Mouse (Mus musculus) layer of hippocampus, adult 9-10 months (tissue): Measurements from ENCODE around the gene Pparg.

Experiments used
- DNase-seq: peaks from one replicate; pipeline ENCODE4 v3.0.0; 2022; ENCODE audit warnings: low spot score

Pparg gene

GRCm38 (mm10) chr6:115360776-115361605 lies at the start of gene Pparg:
TSS of gene Pparg (plus strand) at chr6:115360951.
- DNase-seq: no peak

- no peak for DNase-seq
Observed at GRCm38 (mm10) chr6:115312780-115313179, 48.0 kb upstream of the Pparg start.

- DNase-seq: no peak
Observed at GRCm38 (mm10) chr6:115313235-115313738, 47.5 kb upstream of the Pparg start.

- DNase-seq: no peak
Observed at GRCm38 (mm10) chr6:115313910-115314309, 46.8 kb upstream of the Pparg start.

GRCm38 (mm10) chr6:115315770-115316169 lies 45.0 kb upstream of the Pparg start:
- DNase-seq: no peak

- DNase-seq: no peak
Observed at GRCm38 (mm10) chr6:115316811-115317221, 43.9 kb upstream of the Pparg start.

- no peak for DNase-seq
Observed at GRCm38 (mm10) chr6:115318811-115319210, 41.9 kb upstream of the Pparg start.

GRCm38 (mm10) chr6:115319686-115320085 lies 41.1 kb upstream of the Pparg start:
- DNase-seq: no peak

- DNase-seq: no peak
Observed at GRCm38 (mm10) chr6:115320927-115321714, 39.6 kb upstream of the Pparg start.

- DNase-seq: no peak
Observed at GRCm38 (mm10) chr6:115321883-115322351, 38.8 kb upstream of the Pparg start.

GRCm38 (mm10) chr6:115322956-115323355 lies 37.8 kb upstream of the Pparg start:
- no peak for DNase-seq

GRCm38 (mm10) chr6:115330964-115331363 lies 29.8 kb upstream of the Pparg start:
- DNase-seq: no peak

GRCm38 (mm10) chr6:115333099-115333694 lies 27.6 kb upstream of the Pparg start:
- DNase-seq: no peak

- no peak for DNase-seq
Observed at GRCm38 (mm10) chr6:115335536-115335935, 25.2 kb upstream of the Pparg start.

GRCm38 (mm10) chr6:115340084-115340483 lies 20.7 kb upstream of the Pparg start:
- no peak for DNase-seq

GRCm38 (mm10) chr6:115343096-115343495 lies 17.7 kb upstream of the Pparg start:
- DNase-seq: no peak

GRCm38 (mm10) chr6:115343570-115343969 lies 17.2 kb upstream of the Pparg start:
- DNase-seq: no peak

- DNase-seq: no peak
Observed at GRCm38 (mm10) chr6:115344101-115344500, 16.6 kb upstream of the Pparg start.

GRCm38 (mm10) chr6:115344513-115344912 lies 16.2 kb upstream of the Pparg start:
- no peak for DNase-seq

GRCm38 (mm10) chr6:115345013-115345412 lies 15.7 kb upstream of the Pparg start:
- no peak for DNase-seq

- DNase-seq: no peak
Observed at GRCm38 (mm10) chr6:115349641-115350464, 10.9 kb upstream of the Pparg start.
